Mouse (Mus musculus) kidney, adult 2 months (tissue): Measurements from ENCODE around the gene Zfp335.

Experiments used
- CTCF ChIP-seq: fragments of 200-500 bp; conservative IDR thresholded peaks from 2 replicates; pipeline ENCODE4 v1.5.1; 2011; ENCODE audit warnings: low read depth, mild to moderate bottlenecking, control low read depth, low read length, moderate library complexity, mixed read lengths; ENCODE audit not compliant: insufficient read depth, insufficient read length
- POLR2A ChIP-seq: fragments of 200-500 bp; IDR thresholded peaks from one replicate; pipeline ENCODE4 v1.6.1; 2011; ENCODE audit warnings: low read depth, low read length, control low read depth

GRCm38 (mm10) chr2:164890411-164891049 is 21.0 kb downstream of the Zfp335 start:
- no peak for TF ChIP-seq CTCF
- no peak for TF ChIP-seq POLR2A
